8 mouse cellular contexts compared by ENCODE assay signal in genomic region chr9:87730961-87731535, GRCm38 (mm10). TPM values are rescaled to one million over a fixed set of nuclear protein-coding genes. Genes with fewer than 3 reads are reported as not detected.
DNase-seq lines count a peak whose midpoint lies in the region; ATAC-seq and TF ChIP-seq lines count a peak whose summit lies in the region.

Gene Tbx18 (minus strand): TSS chr9:87731260.

- no peak for TF ChIP-seq EP300 in heart, adult 2 months (IDR thresholded peaks at IDR 0.05; ENCODE audit: insufficient read depth, low read depth, low read length)

- H3K9me3 ChIP-seq in intestine, postnatal 0 days (ENCODE audit: control insufficient read depth): no peaks in the 10 kb centered on the region
- H3K9me3 ChIP-seq in lung, embryonic 16.5 days (ENCODE audit: control insufficient read depth, low read length): no peaks in the 10 kb centered on the region

- H3K27me3 ChIP-seq in thymus, adult 2 months (ENCODE audit: control insufficient read depth, insufficient read depth, low read length): peaks cover 15% of the 10 kb centered on the region
- H3K27me3 ChIP-seq in heart, adult 2 months (ENCODE audit: control insufficient read depth, insufficient read depth, low read length): peaks cover 18% of the 10 kb centered on the region
- peaks cover 84% of the 10 kb centered on the region for H3K27me3 ChIP-seq in intestine, postnatal 0 days (replicated peaks; ENCODE audit: control insufficient read depth, insufficient read depth, low read length)
- H3K27me3 ChIP-seq in lung, embryonic 16.5 days (ENCODE audit: control insufficient read depth, insufficient read depth, low read depth, low read length): peaks cover 73% of the 10 kb centered on the region

- H3K27ac ChIP-seq in thymus, adult 2 months (ENCODE audit: control insufficient read depth, insufficient read depth, low read length): no peak within 1 kb of the TSS
- H3K27ac ChIP-seq in heart, adult 2 months: peak within 1 kb of the TSS; percentile 73
- no peak within 1 kb of the TSS for H3K27ac ChIP-seq in intestine, postnatal 0 days (ENCODE audit: low read depth, low read length)
- no peak within 1 kb of the TSS for H3K27ac ChIP-seq in lung, embryonic 16.5 days (ENCODE audit: low read length)

- ATAC-seq in intestine, postnatal 0 days: no peak
- peak; percentile 75 for ATAC-seq in lung, embryonic 16.5 days (ENCODE audit: low read depth)

- no peak for TF ChIP-seq POLR2A in thymus, adult 2 months (IDR thresholded peaks at IDR 0.05; ENCODE audit: control insufficient read depth, extremely low read depth, insufficient read depth, low read length, poor library complexity)
- peak; percentile 82 for TF ChIP-seq POLR2A in heart, adult 2 months (IDR thresholded peaks at IDR 0.05; ENCODE audit: insufficient read depth, low read depth, low read length)

- peak; percentile 14 for DNase-seq in thymus, postnatal 0 days (ENCODE audit: low spot score)
- no peak for DNase-seq in thymus, adult 2 months
- DNase-seq in embryo, embryonic 11.5 days (ENCODE audit: low read depth, low spot score): peak; percentile 70
- peak; percentile 75 to 87 for DNase-seq in heart, adult 2 months
- DNase-seq in right cerebral cortex, postnatal 4 days: peak; percentile 68
- DNase-seq in frontal cortex, postnatal 14 days (ENCODE audit: low spot score in 2 of 2): no peak

- H3K4me1 ChIP-seq in thymus, adult 2 months (replicated peaks; ENCODE audit: control insufficient read depth, insufficient read depth, low read length): no peaks in the 10 kb centered on the region
- no peaks in the 10 kb centered on the region for H3K4me1 ChIP-seq in heart, adult 2 months (ENCODE audit: control insufficient read depth, insufficient read depth, low read length)
- H3K4me1 ChIP-seq in intestine, postnatal 0 days (replicated peaks; ENCODE audit: control insufficient read depth, insufficient read depth, low read length): 0 out of 2 replicates have a peak, but pooled peaks cover 5% of the 10 kb centered on the region
- H3K4me1 ChIP-seq in lung, embryonic 16.5 days (replicated peaks; ENCODE audit: control insufficient read depth, insufficient read depth, low read length): peaks cover 16% of the 10 kb centered on the region

- H3K4me3 ChIP-seq in thymus, adult 2 months (ENCODE audit: control insufficient read depth, insufficient read depth, low read length): no peak within 1 kb of the TSS
- peak within 1 kb of the TSS; percentile 56 for H3K4me3 ChIP-seq in heart, adult 2 months
- H3K4me3 ChIP-seq in intestine, postnatal 0 days (ENCODE audit: low read depth, low read length): peak within 1 kb of the TSS; percentile 46
- H3K4me3 ChIP-seq in lung, embryonic 16.5 days (ENCODE audit: low read length): peak within 1 kb of the TSS; percentile 50

- H3K4me2 ChIP-seq in intestine, postnatal 0 days (replicated peaks; ENCODE audit: low read depth): peak within 1 kb of the TSS; percentile 80
- peak within 1 kb of the TSS; percentile 70 for H3K4me2 ChIP-seq in lung, embryonic 16.5 days (ENCODE audit: low read depth, low read length)

- H3K79me2 ChIP-seq in heart, adult 2 months (replicated peaks; ENCODE audit: control insufficient read depth, insufficient read depth, low read length): no peaks in the 10 kb centered on the region

- H3K9ac ChIP-seq in heart, adult 2 months (ENCODE audit: low read depth, low read length): peak within 1 kb of the TSS; percentile 83
- H3K9ac ChIP-seq in intestine, postnatal 0 days (ENCODE audit: low read depth, low read length): 0 out of 2 replicates have a peak within 1 kb of the TSS, but pooled peaks have one; percentile 17
- H3K9ac ChIP-seq in lung, embryonic 16.5 days (ENCODE audit: low read length): peak within 1 kb of the TSS; percentile 57

- intact Hi-C loops in heart, adult 2 months (cut with DNase I): loop anchor here (10.0 kb wide), 2 partner anchors 114 to 344 kb away; no protein-coding TSS in a partner anchor

- H3K36me3 ChIP-seq in thymus, adult 2 months (ENCODE audit: control insufficient read depth, insufficient read depth, low read length): no peaks in the 10 kb centered on the region
- no peaks in the 10 kb centered on the region; the same call in 1 of the 2 replicates for H3K36me3 ChIP-seq in heart, adult 2 months (ENCODE audit: control insufficient read depth, insufficient read depth, low read length)
- H3K36me3 ChIP-seq in intestine, postnatal 0 days (ENCODE audit: control insufficient read depth, insufficient read depth): no peaks in the 10 kb centered on the region
- no peaks in the 10 kb centered on the region for H3K36me3 ChIP-seq in lung, embryonic 16.5 days (ENCODE audit: control insufficient read depth, insufficient read depth, low read length)

- TF ChIP-seq CTCF in thymus, adult 2 months (IDR thresholded peaks at IDR 0.05; ENCODE audit: borderline replicate concordance, control insufficient read depth, extremely low read depth, insufficient read depth, low read length, poor library complexity): no peak
- TF ChIP-seq CTCF in heart, adult 2 months (IDR thresholded peaks at IDR 0.05): peak; percentile 55
- TF ChIP-seq CTCF in intestine, postnatal 0 days (IDR thresholded peaks at IDR 0.05; ENCODE audit: low read depth): peak; percentile 30

- 2% methylated on average over 27 of the region's 27 CpGs for WGBS in thymus, adult 2 months
- 1% methylated on average over 27 of the region's 27 CpGs for WGBS in heart, adult 2 months
- under 1% methylated on average over 27 of the region's 27 CpGs for WGBS in intestine, postnatal 0 days
- WGBS in lung, embryonic 16.5 days: 1% methylated on average over 27 of the region's 27 CpGs

RNA-seq across cellular contexts. Expression of gene Tbx18, which starts in this region (rescaled TPM):
- 0.27 and 0.31 TPM in 2 replicates for polyA plus RNA-seq in thymus, postnatal 0 days (2015; fragmentation: Nextera tagmentation; extraction: Ambion mirVana)
- 0.36 and 0.65 TPM in 2 replicates for polyA plus RNA-seq in thymus, adult 2 months (2012; rRNA removed)
- total RNA-seq in heart, adult 2 months (2021): 1 to 10 TPM; 4.0 to 4.4 TPM
- polyA plus RNA-seq in heart, adult 2 months (2012; rRNA removed): 1.9 and 3.0 TPM in 2 replicates
- 0.09 and 0.10 TPM in 2 replicates for polyA plus RNA-seq in intestine, postnatal 0 days (2015; fragmentation: Nextera tagmentation; extraction: Ambion mirVana)
- 0.57 and 0.60 TPM in 2 replicates for polyA plus RNA-seq in lung, embryonic 16.5 days (2015; fragmentation: Nextera tagmentation; extraction: Ambion mirVana)

Comparison
In these comparisons a context has a peak if more than half of its experiments do, and no peak if none do; other contexts are left out.
1. Peak in DNase-seq in thymus, postnatal 0 days; RNA of the gene not detected or under 1 TPM.
2. Peak in ATAC-seq, H3K4me3 ChIP-seq, H3K9ac ChIP-seq and H3K4me2 ChIP-seq in lung, embryonic 16.5 days; RNA of the gene not detected or under 1 TPM.
3. DNase-seq: peak in embryo, embryonic 11.5 days (single experiment), heart, adult 2 months (2 of 2) and right cerebral cortex, postnatal 4 days (single experiment); none in thymus, adult 2 months (single experiment) and frontal cortex, postnatal 14 days (0 of 2).
4. H3K9ac ChIP-seq: peak in every context shown above with its lines; median percentile 83 in heart, adult 2 months; 57 in lung, embryonic 16.5 days; 17 in intestine, postnatal 0 days.